Mouse (Mus musculus) neural tube, embryonic 14.5 days (tissue): ENCODE measurements around the gene Spats2. TPM values are rescaled to one million over a fixed set of nuclear protein-coding genes. Genes with fewer than 3 reads are reported as not detected.
A peak's percentile ranks its signal among the peaks of the same experiment; 100 is the strongest.

Experiments used
- ATAC-seq: fragments of 200-750 bp; cut with Nextera tagmentation; 2 replicates; pipeline ENCODE4 v1.8.0; 2017; ENCODE audit warnings: low read depth, mild to moderate bottlenecking, moderate TSS enrichment, moderate library complexity
- H3K27ac ChIP-seq: fragments of 300-500 bp; sonication (generic); 2 replicates; pipeline ENCODE4 v1.5.1; 2014; ENCODE audit warnings: low read depth, mild to moderate bottlenecking, control low read depth, low read length, moderate library complexity, mixed read lengths
- H3K27me3 ChIP-seq: fragments of 300-500 bp; sonication (generic); 2 replicates; pipeline ENCODE4 v1.6.1; 2014; ENCODE audit warnings: low read length; ENCODE audit not compliant: control insufficient read depth, insufficient read depth
- H3K36me3 ChIP-seq: fragments of 300-500 bp; sonication (generic); 2 replicates; pipeline ENCODE4 v1.6.1; 2014; ENCODE audit warnings: low read length, mixed read lengths; ENCODE audit not compliant: control insufficient read depth, insufficient read depth
- H3K4me1 ChIP-seq: fragments of 300-500 bp; sonication (generic); 2 replicates; pipeline ENCODE4 v1.6.1; 2014; ENCODE audit warnings: low read length; ENCODE audit not compliant: control insufficient read depth, insufficient read depth
- H3K4me2 ChIP-seq: fragments of 300-500 bp; sonication (generic); 2 replicates; pipeline ENCODE4 v1.6.1; 2014; ENCODE audit warnings: mild to moderate bottlenecking, low read depth, low read length, control low read depth
- H3K4me3 ChIP-seq: fragments of 300-500 bp; sonication (generic); 2 replicates; pipeline ENCODE4 v1.5.1; 2014; ENCODE audit warnings: low read depth, low read length, control low read depth, mixed read lengths
- H3K9ac ChIP-seq: fragments of 300-500 bp; sonication (generic); replicated peaks from 2 replicates; pipeline ENCODE4 v1.6.1; 2014; ENCODE audit warnings: low read depth, mild to moderate bottlenecking, control low read depth, low read length, mixed read lengths
- H3K9me3 ChIP-seq: fragments of 300-500 bp; sonication (generic); 2 replicates; pipeline ENCODE4 v1.6.1; 2016; ENCODE audit warnings: low read length; ENCODE audit not compliant: control insufficient read depth
- WGBS: fragments of 180-500 bp; shearing (Covaris S2); extraction: QIAGEN DNeasy Blood & Tissue Kit; methylation state at CpG from one replicate; pipeline ENCODE4 v1.1.7; 2014; 5-methylcytosine and 5-hydroxymethylcytosine counted together
- polyA plus RNA-seq: library from polyadenylated mRNA; unstranded; fragments of >200 nt; fragmentation: Nextera tagmentation; extraction: Ambion mirVana; gene quantifications from 2 replicates; pipeline ENCODE4 v1.2.1, GENCODE M21; 2014

The Spats2 gene
- polyA plus RNA-seq, 1 experiment from 2014 or later = 32.6 TPM

DNA sequence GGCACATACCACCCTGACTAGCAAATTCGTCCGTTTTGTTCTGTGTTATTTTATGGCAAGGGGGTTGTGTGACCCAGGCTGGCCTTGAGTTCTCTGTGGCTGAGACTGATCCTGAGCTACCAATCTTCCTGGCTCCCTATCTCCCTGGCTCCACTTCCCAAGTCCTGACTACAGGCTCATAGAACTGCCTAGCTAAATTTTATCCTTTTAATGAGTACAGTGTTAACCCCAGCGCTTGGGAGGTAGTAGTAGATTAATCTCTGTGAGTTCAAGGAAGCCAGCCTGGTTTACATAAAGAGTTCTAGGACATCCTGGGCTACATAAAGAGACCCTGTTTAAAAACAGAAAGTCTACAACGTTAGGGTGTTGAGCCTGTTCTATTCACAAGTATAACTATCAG is 13.9 kb upstream of the Spats2 start:
- no peaks in the 10 kb centered on the region for H3K27me3 ChIP-seq
- 74% methylated on average over 4 of the region's 4 CpGs for WGBS
- H3K9ac ChIP-seq = no peak overlapping the region

DNA sequence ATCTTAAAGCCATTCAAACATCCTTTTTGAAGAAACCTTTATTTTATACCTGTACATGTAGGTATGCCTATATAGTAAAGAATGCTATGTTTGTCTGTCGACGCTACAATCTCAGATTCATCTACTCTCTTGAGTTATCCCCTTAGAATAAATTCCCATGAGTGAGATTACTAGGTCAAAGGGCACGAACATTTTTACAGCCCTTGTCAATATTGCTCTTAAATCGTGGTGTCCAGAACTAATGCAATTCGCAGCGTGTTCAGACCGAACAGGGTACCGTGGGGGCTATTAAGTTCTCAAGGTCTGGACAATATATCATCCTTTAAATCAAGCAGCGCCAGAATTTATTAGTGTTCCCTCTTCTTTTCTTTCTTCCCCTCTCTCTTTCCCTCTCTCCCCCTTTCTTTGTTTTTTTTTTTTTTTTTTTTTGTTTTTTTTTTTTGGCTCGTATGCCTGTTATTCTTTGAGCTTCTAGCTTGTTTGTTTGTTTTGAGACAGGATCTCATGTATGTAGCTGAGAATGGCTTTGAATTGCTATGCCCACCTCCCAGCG is 12.8 kb upstream of the Spats2 start:
- H3K27ac ChIP-seq = no peak overlapping the region
- no peak for ATAC-seq
- no peak overlapping the region for H3K4me3 ChIP-seq
- H3K9me3 ChIP-seq = no peaks in the 10 kb centered on the region
- no peak overlapping the region for H3K9ac ChIP-seq
- peak overlapping the region; percentile 14; the same call in 1 of the 2 replicates for H3K4me2 ChIP-seq
- H3K27me3 ChIP-seq = no peaks in the 10 kb centered on the region
- no peaks in the 10 kb centered on the region for H3K36me3 ChIP-seq
- H3K4me1 ChIP-seq = no peaks in the 10 kb centered on the region
- WGBS = 35% methylated on average over 11 of the region's 11 CpGs

More for the DNA sequence above, 13.9 kb upstream of the Spats2 start:
- no peaks in the 10 kb centered on the region for H3K4me1 ChIP-seq
- ATAC-seq = no peak
- no peak overlapping the region for H3K27ac ChIP-seq
- H3K4me3 ChIP-seq = no peak overlapping the region
- H3K36me3 ChIP-seq = no peaks in the 10 kb centered on the region
- H3K4me2 ChIP-seq = no peak overlapping the region
- no peaks in the 10 kb centered on the region for H3K9me3 ChIP-seq

DNA sequence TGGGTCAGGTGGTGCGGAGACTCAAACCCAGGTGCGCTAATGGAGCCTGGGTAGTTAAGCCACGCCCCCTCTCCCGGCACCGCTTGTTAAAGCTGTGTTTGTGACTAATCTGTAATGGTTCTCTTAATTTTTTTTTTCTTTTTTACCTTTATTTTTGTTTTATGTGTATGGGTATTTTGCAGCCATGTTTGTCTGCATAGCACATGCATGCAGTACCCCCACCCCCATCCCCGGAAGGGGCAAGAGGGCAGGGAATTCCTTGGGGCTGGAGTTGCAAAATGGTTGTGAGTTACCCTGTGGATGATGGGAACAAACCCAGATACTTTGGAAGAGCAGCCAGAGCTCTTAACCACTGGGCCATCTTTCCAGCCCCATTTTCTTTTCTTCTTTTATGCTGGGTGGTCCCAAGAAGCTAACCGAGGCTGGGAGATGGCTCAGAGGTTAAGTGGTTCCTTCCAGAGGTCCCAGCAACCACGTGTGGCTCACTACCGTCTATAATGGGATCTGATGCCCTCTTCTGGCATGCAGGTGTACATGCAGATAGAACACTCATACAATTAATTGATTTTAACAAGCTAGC is 12.2 kb upstream of the Spats2 start:
- H3K9ac ChIP-seq = no peak overlapping the region
- H3K4me3 ChIP-seq = no peak overlapping the region
- H3K27me3 ChIP-seq = no peaks in the 10 kb centered on the region
- no peak overlapping the region for H3K27ac ChIP-seq
- peak overlapping the region; percentile 14; the same call in 1 of the 2 replicates for H3K4me2 ChIP-seq
- no peaks in the 10 kb centered on the region for H3K36me3 ChIP-seq
- ATAC-seq = no peak
- H3K9me3 ChIP-seq = no peaks in the 10 kb centered on the region
- 2% methylated on average over 9 of the region's 9 CpGs for WGBS
- H3K4me1 ChIP-seq = no peaks in the 10 kb centered on the region

DNA sequence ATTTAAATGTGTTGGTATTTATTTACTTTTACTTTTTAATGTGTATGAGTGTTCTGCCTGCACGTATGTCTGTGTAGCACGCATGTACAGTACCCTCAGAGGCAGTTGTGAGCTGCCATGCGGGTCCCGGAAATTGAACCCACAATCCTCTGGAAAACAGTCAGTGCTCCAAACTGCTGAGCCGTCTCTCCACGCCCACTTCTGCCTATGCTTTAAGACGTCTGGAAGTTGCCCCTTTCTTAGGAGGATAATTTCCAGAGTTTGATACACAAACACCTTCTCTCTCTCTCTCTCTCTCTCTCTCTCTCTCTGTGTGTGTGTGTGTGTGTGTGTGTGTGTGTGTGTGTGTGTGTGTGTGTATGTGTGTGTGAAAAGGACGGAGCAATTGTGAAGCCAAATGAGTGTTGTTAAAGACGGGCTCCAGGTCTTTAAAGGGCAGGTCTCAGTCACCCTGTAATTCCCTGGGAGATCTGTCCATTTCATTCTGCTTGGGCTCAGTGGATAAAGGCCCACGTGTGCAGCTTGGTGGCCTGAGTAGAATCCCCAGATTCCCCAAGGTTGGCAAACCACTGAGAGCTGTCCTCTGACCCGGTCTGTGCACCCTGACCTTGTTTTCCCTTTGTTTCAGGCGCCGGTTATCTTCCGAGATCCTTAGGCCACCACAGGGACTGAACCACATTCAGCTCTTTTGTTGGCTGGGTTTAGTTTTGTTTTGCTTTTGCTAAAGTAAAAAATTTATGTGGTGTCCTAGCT is 11.2 kb upstream of the Spats2 start:
- Histone ChIP-seq H3K36me3 (no peaks in the 10 kb centered on the region), H3K4me1 (no peaks in the 10 kb centered on the region), H3K27ac (no peak overlapping the region), H3K9me3 (no peaks in the 10 kb centered on the region), H3K4me2 (no peak overlapping the region), H3K27me3 (no peaks in the 10 kb centered on the region), H3K4me3 (no peak overlapping the region), H3K9ac (no peak overlapping the region)
- WGBS = 40% methylated on average over 14 of the region's 14 CpGs
- no peak for ATAC-seq

DNA sequence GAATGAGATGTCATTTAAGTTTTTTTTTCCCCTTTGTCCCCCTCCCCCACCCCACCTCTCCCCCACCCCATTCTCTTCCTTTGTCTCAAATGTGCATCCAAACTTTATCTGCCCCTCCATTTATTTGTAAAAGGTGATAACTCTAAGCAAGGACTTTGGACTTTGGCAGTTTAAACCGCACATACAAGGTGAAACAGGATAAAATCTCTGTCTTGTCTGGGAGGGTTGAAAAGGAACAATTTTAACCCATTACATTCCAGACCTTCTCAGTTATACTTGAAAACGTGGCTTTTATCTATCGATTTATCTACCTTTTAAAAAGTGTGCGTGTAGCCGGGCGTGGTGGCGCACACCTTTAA is 10.7 kb upstream of the Spats2 start:
- H3K4me3 ChIP-seq = no peak overlapping the region
- WGBS = 87% methylated on average over 7 of the region's 7 CpGs
- no peaks in the 10 kb centered on the region for H3K9me3 ChIP-seq
- H3K4me1 ChIP-seq = no peaks in the 10 kb centered on the region
- no peaks in the 10 kb centered on the region for H3K36me3 ChIP-seq
- no peaks in the 10 kb centered on the region for H3K27me3 ChIP-seq
- H3K9ac ChIP-seq = no peak overlapping the region
- ATAC-seq = no peak
- H3K27ac ChIP-seq = no peak overlapping the region
- H3K4me2 ChIP-seq = no peak overlapping the region

DNA sequence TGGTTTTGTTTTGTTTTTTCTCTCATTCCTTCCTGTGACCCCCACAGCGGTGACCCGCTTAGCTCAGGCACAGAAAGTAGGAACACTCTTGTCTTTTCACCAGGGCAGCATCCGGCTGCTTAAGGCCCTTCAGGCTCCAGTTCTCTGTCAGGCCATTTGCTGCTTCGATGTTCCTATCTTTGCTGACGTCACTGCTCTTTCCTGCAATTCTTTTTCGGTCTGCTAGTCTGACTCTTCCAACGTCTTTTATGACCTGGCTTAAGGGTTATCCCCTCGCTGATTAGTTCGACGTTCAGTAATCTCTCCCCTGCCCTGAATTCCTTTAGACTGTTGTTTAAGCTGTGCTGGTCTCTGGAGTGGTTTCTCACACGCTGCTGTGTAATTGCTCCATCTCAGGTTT is 9.2 kb upstream of the Spats2 start:
- no peak for ATAC-seq
- Histone ChIP-seq H3K4me2 (no peak overlapping the region), H3K27me3 (no peaks in the 10 kb centered on the region), H3K36me3 (no peaks in the 10 kb centered on the region), H3K9me3 (no peaks in the 10 kb centered on the region), H3K4me3 (no peak overlapping the region), H3K4me1 (no peaks in the 10 kb centered on the region), H3K27ac (no peak overlapping the region), H3K9ac (no peak overlapping the region)
- 45% methylated on average over 11 of the region's 11 CpGs for WGBS

DNA sequence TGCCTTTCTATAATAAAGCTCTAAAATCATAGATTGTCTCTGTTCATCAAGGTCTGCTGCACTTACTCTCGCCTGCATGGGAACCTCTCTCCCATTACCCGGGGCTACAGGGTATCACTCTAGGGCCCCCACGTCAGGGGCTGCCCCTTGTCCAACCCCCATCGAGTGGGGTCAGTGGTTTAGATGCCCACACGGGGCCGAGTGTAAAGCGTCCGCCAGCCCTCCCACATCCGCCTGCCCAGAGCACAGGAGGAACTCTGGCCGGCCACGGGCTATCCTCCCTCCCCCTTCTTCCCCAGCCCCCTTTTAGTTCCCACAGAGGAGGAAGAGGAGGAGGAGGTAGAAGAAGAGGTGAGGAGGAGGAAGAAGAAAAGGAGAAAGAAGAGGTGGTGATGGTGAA is 4.9 kb upstream of the Spats2 start:
- H3K9ac ChIP-seq = no peak overlapping the region
- H3K4me2 ChIP-seq = no peak overlapping the region
- H3K36me3 ChIP-seq = no peaks in the 10 kb centered on the region
- no peak overlapping the region for H3K27ac ChIP-seq
- WGBS = 13% methylated on average over 11 of the region's 11 CpGs
- H3K4me3 ChIP-seq = no peak overlapping the region
- no peaks in the 10 kb centered on the region for H3K9me3 ChIP-seq
- ATAC-seq = no peak
- H3K27me3 ChIP-seq = no peaks in the 10 kb centered on the region
- H3K4me1 ChIP-seq = no peaks in the 10 kb centered on the region

DNA sequence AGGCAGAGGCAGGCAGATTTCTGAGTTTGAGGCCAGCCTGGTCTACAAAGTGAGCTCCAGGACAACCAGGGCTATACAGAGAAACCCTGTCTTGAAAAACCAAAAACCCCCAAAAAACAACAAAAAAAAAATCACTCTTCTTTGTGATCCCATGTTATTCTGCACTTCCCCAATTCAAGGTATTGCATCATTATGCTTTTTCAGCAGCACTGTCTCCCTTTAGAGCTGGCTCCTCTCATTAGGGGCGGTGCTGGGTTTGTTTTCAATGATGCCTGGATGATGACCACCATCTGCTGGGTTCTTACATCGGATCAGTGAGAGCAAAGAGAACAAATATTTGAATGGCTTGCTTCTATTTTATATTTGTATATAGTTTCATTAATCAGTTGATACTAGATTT is 3.1 kb upstream of the Spats2 start:
- peaks cover under 1% of the 10 kb centered on the region; the same call in 1 of the 2 replicates for H3K4me1 ChIP-seq
- H3K27me3 ChIP-seq = no peaks in the 10 kb centered on the region; the same call in 1 of the 2 replicates
- H3K4me3 ChIP-seq = no peak overlapping the region
- H3K4me2 ChIP-seq = no peak overlapping the region
- no peak overlapping the region for H3K9ac ChIP-seq
- no peaks in the 10 kb centered on the region for H3K36me3 ChIP-seq
- ATAC-seq = no peak
- WGBS = 81% methylated on average over 2 of the region's 2 CpGs
- H3K27ac ChIP-seq = no peak overlapping the region
- H3K9me3 ChIP-seq = no peaks in the 10 kb centered on the region

DNA sequence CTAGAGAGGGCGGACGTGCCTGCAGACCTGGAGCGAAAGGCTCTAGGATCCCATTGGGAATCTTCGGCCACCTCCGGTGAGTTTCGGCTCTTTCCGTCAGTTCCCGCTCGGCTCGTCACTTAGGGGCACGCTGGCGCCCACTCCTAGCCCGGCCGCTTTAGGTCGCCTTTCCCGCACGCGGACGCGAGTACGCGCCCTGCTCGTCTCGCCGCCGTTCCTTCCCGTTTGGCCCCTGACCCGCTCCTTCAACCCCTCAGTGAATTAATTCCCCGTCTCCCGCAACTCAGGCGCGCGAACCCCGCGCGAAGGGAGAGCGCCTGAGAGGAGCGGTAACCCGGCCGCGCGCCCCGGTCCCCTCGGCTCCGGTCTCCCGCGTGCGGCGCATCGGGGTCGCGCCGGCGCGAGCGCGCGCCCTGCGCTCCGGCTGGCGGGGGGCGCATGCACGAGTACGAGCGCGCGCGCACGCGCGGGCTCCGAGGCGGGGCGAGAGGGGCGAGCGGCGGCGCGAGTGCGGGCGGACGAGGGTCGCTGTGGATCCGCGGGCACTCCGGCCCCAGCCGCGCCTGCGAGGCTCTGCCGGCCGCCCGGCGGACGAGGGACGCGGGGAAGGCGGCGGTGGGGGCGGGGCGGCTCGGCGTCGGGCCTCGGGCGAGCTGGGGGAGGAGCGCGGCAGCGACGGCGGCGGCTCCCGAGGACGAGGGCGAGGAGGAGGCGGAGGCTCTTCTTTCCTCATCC is 532 bp downstream of the Spats2 start:
- peak overlapping the region; percentile 70 for H3K4me3 ChIP-seq
- no peaks in the 10 kb centered on the region; the same call in 1 of the 2 replicates for H3K27me3 ChIP-seq
- ATAC-seq = peak; percentile 90
- peak overlapping the region; percentile 90 for H3K27ac ChIP-seq
- H3K9ac ChIP-seq = peak overlapping the region; percentile 77
- H3K4me2 ChIP-seq = peak overlapping the region; percentile 62
- WGBS = 0% methylated on average over 79 of the region's 115 CpGs
- no peaks in the 10 kb centered on the region for H3K36me3 ChIP-seq
- H3K9me3 ChIP-seq = no peaks in the 10 kb centered on the region
- H3K4me1 ChIP-seq = peaks cover 6% of the 10 kb centered on the region; the same call in 1 of the 2 replicates
